Mouse (Mus musculus) kidney, adult 2 months (tissue): ENCODE measurements at regions not wholly inside any gene's neighbourhood (a gene's known extent, or its start where the extent isn't known, plus 50 kb on each side); places are given as distances from the start of the nearest gene placed in this dataset.

Experiments used
- CTCF ChIP-seq: fragments of 200-500 bp; conservative IDR thresholded peaks from 2 replicates; pipeline ENCODE4 v1.5.1; 2011; ENCODE audit warnings: low read depth, mild to moderate bottlenecking, control low read depth, low read length, moderate library complexity, mixed read lengths; ENCODE audit not compliant: insufficient read depth, insufficient read length
- POLR2A ChIP-seq: fragments of 200-500 bp; IDR thresholded peaks from one replicate; pipeline ENCODE4 v1.6.1; 2011; ENCODE audit warnings: low read depth, low read length, control low read depth

DNA sequence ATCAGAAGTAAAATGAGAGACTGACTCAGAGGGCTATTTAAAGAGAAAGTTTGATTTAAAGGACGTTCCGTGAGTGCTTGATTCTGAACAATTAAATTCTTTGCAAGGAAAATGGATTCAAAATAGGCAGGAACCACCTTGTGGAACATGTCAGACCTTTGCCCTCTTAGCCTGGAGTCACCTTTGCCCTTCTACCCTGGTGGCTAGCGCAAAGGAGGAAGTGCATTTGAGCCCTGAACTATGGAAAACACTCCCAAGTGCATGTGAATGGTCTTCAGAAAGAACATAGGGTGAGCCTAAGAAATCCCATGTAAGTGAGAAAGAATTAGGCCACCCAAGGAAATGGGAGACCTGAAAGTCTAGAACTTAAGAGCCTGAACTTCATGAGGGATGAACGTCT, 185.2 kb downstream of the Mreg start:
- TF ChIP-seq CTCF (no peak), POLR2A (no peak)
